Mouse (Mus musculus) fibroblast of lung, adult 2 months (primary cell): Measurements from ENCODE around the gene Npas2.

Experiments used
- DNase-seq: peaks from one replicate; pipeline ENCODE4 v3.0.0-alpha.2; 2011; ENCODE audit warnings: low read depth

The Npas2 gene

GRCm38 (mm10) chr1:39376726-39377240, 183.3 kb downstream of the Npas2 start:
- DNase-seq, result no peak

GRCm38 (mm10) chr1:39378540-39378939, 185.0 kb downstream of the Npas2 start:
- no peak for DNase-seq

GRCm38 (mm10) chr1:39379021-39379420, 185.5 kb downstream of the Npas2 start:
- no peak for DNase-seq

- DNase-seq, result no peak
These were observed 187.5 kb downstream of the Npas2 start for GRCm38 (mm10) chr1:39381017-39381416.

- DNase-seq, result no peak
These were observed 191.4 kb downstream of the Npas2 start for GRCm38 (mm10) chr1:39384914-39385313.

GRCm38 (mm10) chr1:39386456-39386855, 192.9 kb downstream of the Npas2 start:
- DNase-seq, result no peak

- no peak for DNase-seq
These were observed 194.0 kb downstream of the Npas2 start for GRCm38 (mm10) chr1:39387497-39387896.

- no peak for DNase-seq
These were observed 194.6 kb downstream of the Npas2 start for GRCm38 (mm10) chr1:39388163-39388562.

- DNase-seq, result no peak
These were observed 195.8 kb downstream of the Npas2 start for GRCm38 (mm10) chr1:39389338-39389737.

GRCm38 (mm10) chr1:39391652-39392051, 198.1 kb downstream of the Npas2 start:
- no peak for DNase-seq

- no peak for DNase-seq
These were observed 198.7 kb downstream of the Npas2 start for GRCm38 (mm10) chr1:39392189-39392588.

- DNase-seq, result no peak
These were observed 199.8 kb downstream of the Npas2 start for GRCm38 (mm10) chr1:39393217-39393867.

- no peak for DNase-seq
These were observed 200.6 kb downstream of the Npas2 start for GRCm38 (mm10) chr1:39394096-39394495.

- no peak for DNase-seq
These were observed 201.1 kb downstream of the Npas2 start for GRCm38 (mm10) chr1:39394650-39395049.

GRCm38 (mm10) chr1:39396347-39396746, 202.8 kb downstream of the Npas2 start:
- no peak for DNase-seq

GRCm38 (mm10) chr1:39398284-39398683, 204.8 kb downstream of the Npas2 start:
- DNase-seq, result no peak

GRCm38 (mm10) chr1:39399228-39399627, 205.7 kb downstream of the Npas2 start:
- DNase-seq, result peak; percentile 45

- no peak for DNase-seq
These were observed 206.6 kb downstream of the Npas2 start for GRCm38 (mm10) chr1:39400173-39400572.

- DNase-seq, result no peak
These were observed 213.6 kb downstream of the Npas2 start for GRCm38 (mm10) chr1:39407108-39407507.

GRCm38 (mm10) chr1:39408123-39408522, 214.6 kb downstream of the Npas2 start:
- DNase-seq, result no peak

- DNase-seq, result no peak
These were observed 215.1 kb downstream of the Npas2 start for GRCm38 (mm10) chr1:39408668-39409067.

GRCm38 (mm10) chr1:39410085-39410821, 216.7 kb downstream of the Npas2 start:
- DNase-seq, result no peak
